Comparison of ENCODE assay signal across 35 mouse cellular contexts in genomic region chr14:69507000-69507399, GRCm38 (mm10). TPM values are rescaled to one million over a fixed set of nuclear protein-coding genes. Genes with fewer than 3 reads are reported as not detected.
"Had no signal": no experiment of that assay in that cellular context is flagged by ENCODE, and none has a peak within 500 bp of the region (broad histone marks: within the 10 kb centered on the region; RNA-seq: fewer than 3 reads in every experiment).

No protein-coding gene starts in this region.

RNA-seq across cellular contexts. Expression of gene Gm16867, which starts 3.8 kb away (rescaled TPM):
- total RNA-seq: hindbrain, postnatal 0 days had no signal
- polyA plus RNA-seq: heart, embryonic 11.5 days; heart, embryonic 13.5 days; heart, embryonic 14.5 days; heart, embryonic 15.5 days; heart, embryonic 16.5 days; heart, postnatal 0 days; hindbrain, embryonic 10.5 days; hindbrain, embryonic 11.5 days; hindbrain, embryonic 12.5 days; hindbrain, embryonic 13.5 days; hindbrain, embryonic 14.5 days; hindbrain, embryonic 15.5 days; hindbrain, embryonic 16.5 days; hindbrain, postnatal 0 days; intestine, embryonic 14.5 days; intestine, embryonic 15.5 days; intestine, embryonic 16.5 days; intestine, postnatal 0 days; kidney, embryonic 14.5 days; kidney, embryonic 15.5 days; kidney, embryonic 16.5 days had no signal

RNA-seq across cellular contexts. Expression of gene Gm27179, which starts 5.3 kb away (rescaled TPM):
- total RNA-seq: heart, postnatal 25 days; heart, postnatal 36 days; heart, postnatal 4 days; hindbrain, postnatal 0 days; layer of hippocampus, adult 18-20 months; layer of hippocampus, adult 2 months; layer of hippocampus, adult 8-10 months; layer of hippocampus, postnatal 10 days; layer of hippocampus, postnatal 14 days; layer of hippocampus, postnatal 36 days; left cerebral cortex, adult 18-20 months had no signal
- polyA plus RNA-seq: heart, embryonic 10.5 days; heart, embryonic 11.5 days; heart, embryonic 12.5 days; heart, embryonic 13.5 days; heart, embryonic 14.5 days; heart, embryonic 15.5 days; heart, embryonic 16.5 days; hindbrain, embryonic 11.5 days; hindbrain, embryonic 12.5 days; hindbrain, embryonic 13.5 days; hindbrain, embryonic 14.5 days; hindbrain, embryonic 15.5 days; hindbrain, embryonic 16.5 days; hindbrain, postnatal 0 days; inflammation-experienced regulatory T-cells, adult 6 months; intestine, embryonic 14.5 days; intestine, embryonic 15.5 days; intestine, embryonic 16.5 days; intestine, postnatal 0 days; kidney, embryonic 14.5 days; kidney, embryonic 15.5 days; kidney, embryonic 16.5 days; kidney, postnatal 0 days had no signal
